Mouse (Mus musculus) MEL (cell line): ENCODE measurements around the gene Fyb. TPM values are rescaled to one million over a fixed set of nuclear protein-coding genes. Genes with fewer than 3 reads are reported as not detected.
A peak's percentile ranks its signal among the peaks of the same experiment; 100 is the strongest.

Experiments
- DNase-seq: peaks from one replicate; pipeline ENCODE4 v3.0.0; 2011; ENCODE audit warnings: low read depth, low spot score
- H3K27ac ChIP-seq: 2 replicates; pipeline ENCODE4 v1.5.1; 2012; ENCODE audit warnings: low read depth, mild to moderate bottlenecking, control low read depth, low read length, moderate library complexity; ENCODE audit not compliant: control insufficient read depth
- H3K27me3 ChIP-seq, 2 experiments: fragments of 150-350 bp in 1 of 2; sonication (generic) in 1 of 2; 2 replicates each; pipeline ENCODE4 v1.6.1; 2012; ENCODE audit warnings: low read length in 2 of 2, mild to moderate bottlenecking in 2 of 2, improper control_type of control experiment in 1 of 2, moderate library complexity in 1 of 2; ENCODE audit not compliant: insufficient read depth in 2 of 2, control insufficient read depth in 1 of 2
- H3K36me3 ChIP-seq, 2 experiments: 2 replicates each; pipeline ENCODE4 v1.6.1; 2012 to 2014; ENCODE audit warnings: low read length in 2 of 2, improper control_type of control experiment in 1 of 2, inconsistent platforms in 1 of 2, mild to moderate bottlenecking in 1 of 2; ENCODE audit not compliant: insufficient read depth in 2 of 2, control insufficient read depth in 1 of 2
- H3K4me1 ChIP-seq, 2 experiments: fragments of 150-350 bp in 1 of 2; sonication (generic) in 1 of 2; 2 replicates each; pipeline ENCODE4 v1.6.1; 2012; ENCODE audit warnings: low read length in 2 of 2, improper control_type of control experiment in 1 of 2, mild to moderate bottlenecking in 1 of 2; ENCODE audit not compliant: insufficient read depth in 2 of 2, control insufficient read depth in 1 of 2
- H3K4me3 ChIP-seq, 2 experiments: fragments of 150-350 bp in 1 of 2; sonication (generic) in 1 of 2; 2 replicates each; pipeline ENCODE4 v1.5.1; 2012; ENCODE audit warnings: low read depth in 2 of 2, low read length in 2 of 2, mild to moderate bottlenecking in 2 of 2, moderate library complexity in 2 of 2, control low read depth in 1 of 2, improper control_type of control experiment in 1 of 2; ENCODE audit not compliant: control insufficient read depth in 1 of 2, insufficient read depth in 1 of 2
- H3K79me2 ChIP-seq: 2 replicates; pipeline ENCODE4 v1.6.1; 2012; ENCODE audit warnings: mild to moderate bottlenecking, low read length, moderate library complexity; ENCODE audit not compliant: control insufficient read depth, poor library complexity, insufficient read depth
- H3K9ac ChIP-seq: 2 replicates; pipeline ENCODE4 v1.6.1; 2012; ENCODE audit warnings: low read depth, mild to moderate bottlenecking, control low read depth, low read length, moderate library complexity; ENCODE audit not compliant: control insufficient read depth, poor library complexity, severe bottlenecking
- H3K9me3 ChIP-seq: fragments of 150-350 bp; sonication (generic); replicated peaks from 2 replicates; pipeline ENCODE4 v1.6.1; 2012; ENCODE audit warnings: mild to moderate bottlenecking, low read length, improper control_type of control experiment, moderate library complexity; ENCODE audit not compliant: insufficient read depth
- CHD1 ChIP-seq: IDR thresholded peaks from 2 replicates; pipeline ENCODE4 v1.6.1; 2012; ENCODE audit warnings: low read depth, mild to moderate bottlenecking, inconsistent platforms, low read length, improper control_type of control experiment
- EP300 ChIP-seq, 2 experiments: IDR thresholded peaks; 2 replicates each; pipeline ENCODE4 v1.6.1; 2011; ENCODE audit warnings: improper control_type of control experiment in 2 of 2, low read length in 2 of 2, low read depth in 1 of 2, mild to moderate bottlenecking in 1 of 2
- ETS1 ChIP-seq: IDR thresholded peaks from 2 replicates; pipeline ENCODE4 v1.6.1; 2012; ENCODE audit warnings: low read depth, mild to moderate bottlenecking, inconsistent platforms, low read length, improper control_type of control experiment, moderate library complexity
- GABPA ChIP-seq: IDR thresholded peaks from 2 replicates; pipeline ENCODE4 v1.6.1; 2012; ENCODE audit warnings: low read depth, mild to moderate bottlenecking, inconsistent platforms, low read length, improper control_type of control experiment, moderate library complexity
- GATA1 ChIP-seq: IDR thresholded peaks from 2 replicates; pipeline ENCODE4 v1.6.1; 2011; ENCODE audit warnings: low read depth, low read length, improper control_type of control experiment
- KAT2A ChIP-seq: conservative IDR thresholded peaks from 2 replicates; pipeline ENCODE4 v1.6.1; 2012; ENCODE audit warnings: low read depth, low read length, improper control_type of control experiment, inconsistent platforms
- MEF2A ChIP-seq: IDR thresholded peaks from 2 replicates; pipeline ENCODE4 v1.6.1; 2014; ENCODE audit warnings: low read depth, mild to moderate bottlenecking, inconsistent platforms, low read length, improper control_type of control experiment; ENCODE audit not compliant: poor library complexity, insufficient replicate concordance, severe bottlenecking; ENCODE audit errors: extremely low read depth
- MXI1 ChIP-seq: IDR thresholded peaks from 2 replicates; pipeline ENCODE4 v1.6.1; 2011; ENCODE audit warnings: mild to moderate bottlenecking, low read depth, low read length, improper control_type of control experiment
- NELFE ChIP-seq: IDR thresholded peaks from 2 replicates; pipeline ENCODE4 v1.6.1; 2011; ENCODE audit warnings: low read depth, low read length, improper control_type of control experiment
- NRF1 ChIP-seq: IDR thresholded peaks from 2 replicates; pipeline ENCODE4 v1.6.1; 2014; ENCODE audit warnings: low read depth, mild to moderate bottlenecking, inconsistent platforms, low read length, improper control_type of control experiment, moderate library complexity; ENCODE audit not compliant: poor library complexity, insufficient read depth, severe bottlenecking
- POLR2A ChIP-seq, 2 experiments: IDR thresholded peaks; 2 replicates each; pipeline ENCODE4 v1.6.1; 2011 to 2012; ENCODE audit warnings: low read length in 2 of 2, mild to moderate bottlenecking in 2 of 2, control low read depth in 1 of 2, improper control_type of control experiment in 1 of 2, low read depth in 1 of 2, moderate library complexity in 1 of 2; ENCODE audit not compliant: control insufficient read depth in 1 of 2, insufficient read depth in 1 of 2, poor library complexity in 1 of 2
- POLR2AphosphoS5 ChIP-seq: IDR thresholded peaks from 2 replicates; pipeline ENCODE4 v1.6.1; 2012; ENCODE audit warnings: low read depth, borderline replicate concordance, mild to moderate bottlenecking, inconsistent platforms, low read length, moderate library complexity, mixed read lengths
- SIN3A ChIP-seq: IDR thresholded peaks from 2 replicates; pipeline ENCODE4 v1.6.1; 2012; ENCODE audit warnings: low read length, improper control_type of control experiment, inconsistent platforms
- TBP ChIP-seq: IDR thresholded peaks from 2 replicates; pipeline ENCODE4 v1.8.0; 2011; ENCODE audit warnings: low read depth, low read length, improper control_type of control experiment
- TCF12 ChIP-seq: IDR thresholded peaks from 2 replicates; pipeline ENCODE4 v1.6.1; 2014; ENCODE audit warnings: low read depth, mild to moderate bottlenecking, inconsistent platforms, low read length, improper control_type of control experiment, moderate library complexity
- UBTF ChIP-seq: IDR thresholded peaks from 2 replicates; pipeline ENCODE4 v1.6.1; 2012; ENCODE audit warnings: low read depth, mild to moderate bottlenecking, inconsistent platforms, low read length, improper control_type of control experiment, moderate library complexity, borderline replicate concordance; ENCODE audit not compliant: insufficient read depth
- USF2 ChIP-seq, 2 experiments: IDR thresholded peaks; 2 replicates each; pipeline ENCODE4 v1.6.1; 2011 to 2012; ENCODE audit warnings: improper control_type of control experiment in 2 of 2, low read length in 2 of 2, borderline replicate concordance in 1 of 2, inconsistent platforms in 1 of 2, low read depth in 1 of 2, mild to moderate bottlenecking in 1 of 2; ENCODE audit not compliant: insufficient read depth in 1 of 2
- polyA plus RNA-seq, 2 experiments: library from polyadenylated mRNA; stranded (reverse) in 1 of 2; unstranded in 1 of 2; fragments of >175 nt in 1 of 2; fragments of >200 nt in 1 of 2; gene quantifications; 2 replicates each; pipeline versions ENCODE4 v1.2.1 to v1.2.4; 2012; ENCODE audit warnings: low replicate concordance in 2 of 2, low read depth in 1 of 2; ENCODE audit not compliant: insufficient read length in 2 of 2, insufficient read depth in 1 of 2, missing spikeins in 1 of 2
- total RNA-seq: library from RNA; depleted of rRNA; stranded (reverse); fragments of 300-350 nt; gene quantifications from 2 replicates; pipeline ENCODE4 v1.2.3, GENCODE M21; 2012

Fyb gene
- total and polyA plus RNA-seq, 3 experiments: 175 to 208 TPM; not detected in 1

DNA sequence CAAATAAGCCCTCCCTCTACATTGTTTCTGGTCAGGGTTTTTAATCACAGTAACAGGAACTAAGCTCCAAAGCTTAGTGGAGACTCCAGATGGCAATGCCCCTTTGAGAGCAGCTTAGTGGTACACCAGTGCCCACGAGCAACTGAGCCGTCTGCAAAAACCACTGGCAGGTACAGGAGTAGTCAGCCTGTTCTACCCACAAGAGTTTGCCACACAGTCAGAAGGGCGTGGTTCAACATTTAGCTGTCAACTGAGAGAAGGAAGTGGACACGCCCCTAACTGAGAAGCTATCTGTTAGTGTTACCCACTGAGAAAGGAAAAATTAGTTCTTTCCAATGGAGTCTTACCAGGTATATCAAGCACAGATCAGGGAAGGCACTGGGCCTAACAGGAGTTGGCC, 32.1 kb downstream of the Fyb start:
- peaks cover 0 to 64% of the 10 kb centered on the region in 2 experiments; a peak in 2 of 4 replicates for H3K36me3 ChIP-seq
- H3K4me3 ChIP-seq: no peak overlapping the region

DNA sequence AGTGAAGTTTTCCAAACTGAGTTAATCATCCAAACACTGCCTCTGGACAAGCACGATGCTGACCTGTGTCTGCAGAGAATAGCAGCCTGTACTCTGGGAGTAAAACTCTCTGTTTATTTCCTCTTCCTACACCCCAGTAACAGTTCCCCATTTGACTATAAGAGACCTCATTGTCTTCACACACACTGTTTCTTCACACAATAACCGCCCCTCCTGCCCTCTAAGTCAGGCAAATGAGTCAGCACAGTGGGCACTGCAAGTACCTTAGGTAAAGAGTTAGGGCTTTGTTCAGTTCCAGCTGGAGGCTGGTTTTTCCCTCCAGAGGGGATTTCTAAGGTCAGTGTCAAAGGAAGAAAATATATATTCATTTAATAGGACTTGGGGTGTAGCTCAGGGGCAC, 32.9 kb downstream of the Fyb start:
- H3K36me3 ChIP-seq: peaks cover 0 to 64% of the 10 kb centered on the region in 2 experiments; a peak in 2 of 4 replicates
- DNase-seq: peak; percentile 83

More for the DNA sequence above, 32.1 kb downstream of the Fyb start:
- Histone ChIP-seq H3K27ac (peak overlapping the region; percentile 68), H3K79me2 (no peaks in the 10 kb centered on the region), H3K27me3 (no peaks in the 10 kb centered on the region), H3K9ac (no peak overlapping the region), H3K9me3 (no peaks in the 10 kb centered on the region), H3K4me1 (peaks cover 19 to 57% of the 10 kb centered on the region in 2 experiments)
- TF ChIP-seq MEF2A: no peak
- peak; percentile 31; the same call in 1 of the 2 replicates for TF ChIP-seq SIN3A
- no peak for TF ChIP-seq CHD1
- DNase-seq: peak; percentile 85

DNA sequence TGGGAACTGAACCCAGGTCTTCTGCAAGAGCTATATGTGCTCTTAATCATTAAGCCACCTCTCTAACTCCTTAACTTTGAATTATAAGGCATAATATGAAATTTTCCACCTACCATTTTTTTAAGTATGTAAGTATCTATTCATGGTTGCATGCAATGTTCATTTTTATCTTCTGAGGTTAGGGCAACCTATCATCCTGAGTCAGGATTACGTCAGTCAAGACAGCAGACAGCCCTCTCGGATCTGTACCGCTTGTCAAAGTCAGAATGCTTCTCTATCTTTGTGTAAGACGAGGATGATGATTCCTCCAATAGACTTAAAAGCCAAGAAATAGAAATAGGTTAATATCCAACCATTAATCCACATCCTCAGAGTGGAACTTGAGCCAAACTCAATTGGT, 33.6 kb downstream of the Fyb start:
- H3K4me3 ChIP-seq: no peak overlapping the region
- H3K4me1 ChIP-seq: peaks cover 19 to 56% of the 10 kb centered on the region in 2 experiments
- H3K79me2 ChIP-seq: no peaks in the 10 kb centered on the region
- H3K36me3 ChIP-seq: peaks cover 0 to 64% of the 10 kb centered on the region in 2 experiments; a peak in 2 of 4 replicates
- no peak overlapping the region; the same call in 1 of the 2 replicates for H3K27ac ChIP-seq
- TF ChIP-seq USF2 (IDR thresholded peaks at IDR 0.05; ENCODE audit: borderline replicate concordance in 1 of 2, insufficient read depth in 1 of 2, low read depth in 1 of 2, low read length in 2 of 2) (no peak), GATA1 (0 out of 2 replicates have a peak, but pooled peaks have one; percentile 27), ETS1 (peak; percentile 51; the same call in 1 of the 2 replicates)
- H3K27me3 ChIP-seq: no peaks in the 10 kb centered on the region
- no peaks in the 10 kb centered on the region for H3K9me3 ChIP-seq
- no peak overlapping the region for H3K9ac ChIP-seq
- no peak for DNase-seq

More for the DNA sequence above, 32.9 kb downstream of the Fyb start:
- Histone ChIP-seq H3K4me3 (no peak overlapping the region), H3K9me3 (no peaks in the 10 kb centered on the region), H3K4me1 (peaks cover 19 to 57% of the 10 kb centered on the region in 2 experiments), H3K27me3 (no peaks in the 10 kb centered on the region), H3K9ac (no peak overlapping the region), H3K79me2 (no peaks in the 10 kb centered on the region), H3K27ac (peak overlapping the region; percentile 68)
- TF ChIP-seq MXI1: no peak
- TF ChIP-seq GABPA: no peak
- TF ChIP-seq UBTF: no peak
- no peak for TF ChIP-seq POLR2AphosphoS5
- TF ChIP-seq GATA1: no peak
- TF ChIP-seq NRF1: no peak
- no peak for TF ChIP-seq KAT2A
- TF ChIP-seq TCF12: no peak
- TF ChIP-seq TBP: no peak
- 0 out of 2 replicates have a peak, but pooled peaks have one; percentile 41 for TF ChIP-seq SIN3A
- peak; percentile 26; the same call in 1 of the 2 replicates for TF ChIP-seq ETS1
- no peak for TF ChIP-seq EP300 (IDR thresholded peaks at IDR 0.05; ENCODE audit: low read depth in 1 of 2, low read length in 2 of 2)
- no peak for TF ChIP-seq NELFE
- TF ChIP-seq POLR2A (IDR thresholded peaks at IDR 0.05; ENCODE audit: control insufficient read depth in 1 of 2, insufficient read depth in 1 of 2, low read depth in 1 of 2, low read length in 2 of 2, poor library complexity in 1 of 2): no peak
- TF ChIP-seq CHD1: no peak
